In the genomic region with DNA sequence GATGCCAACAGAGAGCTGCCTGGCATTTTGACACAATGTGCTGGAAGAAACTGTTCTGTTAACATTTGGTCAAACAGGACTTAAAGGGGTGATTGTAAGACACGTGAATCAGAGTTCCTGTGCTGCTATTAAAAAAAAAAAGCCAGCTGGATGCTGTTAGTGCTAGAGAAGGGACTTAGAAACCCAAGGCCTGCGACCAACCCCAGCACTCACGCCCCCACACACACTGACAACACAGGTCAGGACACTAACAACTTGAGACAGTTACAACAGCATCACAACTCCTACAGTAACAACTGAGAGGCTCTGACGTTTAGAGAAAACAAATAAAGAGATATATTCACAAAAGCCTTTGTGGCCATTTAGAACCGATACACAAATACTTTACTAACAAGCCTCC, we compare ENCODE assay signal across 20 mouse cellular contexts. TPM values are rescaled to one million over a fixed set of nuclear protein-coding genes. Genes with fewer than 3 reads are reported as not detected.
DNase-seq lines count a peak whose midpoint lies in the region; ATAC-seq and TF ChIP-seq lines count a peak whose summit lies in the region.
"Had no signal": no experiment of that assay in that cellular context is flagged by ENCODE, and none has a peak within 500 bp of the region (broad histone marks: within the 10 kb centered on the region; RNA-seq: fewer than 3 reads in every experiment).

No protein-coding gene starts in this region.

- H3K9me3 ChIP-seq in kidney, embryonic 16.5 days (ENCODE audit: low read length), result peaks cover 5% of the 10 kb centered on the region; the same call in 1 of the 2 replicates
- peaks cover 11% of the 10 kb centered on the region; the same call in 1 of the 2 replicates for H3K9me3 ChIP-seq in limb, embryonic 14.5 days (ENCODE audit: control insufficient read depth, low read length)

- no peak for ATAC-seq in kidney, embryonic 16.5 days (ENCODE audit: low FRiP score, low TSS enrichment)
- no peak for ATAC-seq in limb, embryonic 14.5 days (ENCODE audit: low FRiP score, low read depth)
- ATAC-seq: forebrain, embryonic 14.5 days had no signal

- no peak overlapping the region for H3K4me3 ChIP-seq in kidney, embryonic 16.5 days (ENCODE audit: low read length)
- no peak overlapping the region for H3K4me3 ChIP-seq in limb, embryonic 14.5 days (replicated peaks; ENCODE audit: low read length)
- H3K4me3 ChIP-seq: limb, embryonic 13.5 days had no signal

- H3K27me3 ChIP-seq in kidney, embryonic 16.5 days (ENCODE audit: insufficient read depth, low read length), result no peaks in the 10 kb centered on the region
- no peaks in the 10 kb centered on the region for H3K27me3 ChIP-seq in limb, embryonic 14.5 days (ENCODE audit: control insufficient read depth, insufficient read depth, low read length)
- H3K27me3 ChIP-seq: limb, embryonic 13.5 days had no signal

- peak; percentile 82 for DNase-seq in heart, adult 11 months
- DNase-seq in heart, adult 18-20 months, result no peak
- DNase-seq in kidney, postnatal 14 days, result no peak
- peak; percentile 41 for DNase-seq in NIH3T3 (ENCODE audit: low read depth)
- no peak for DNase-seq in limb, embryonic 14.5 days (ENCODE audit: low spot score)
- DNase-seq in gastrocnemius, postnatal 10 days, result no peak
- no peak for DNase-seq in natural killer cell, adult 2 months (ENCODE audit: low spot score in 2 of 2)
- DNase-seq: cerebellum, adult 9-10 months; kidney, postnatal 25 days; lung, postnatal 10 days; right cerebral cortex, postnatal 25 days; thymus, postnatal 25 days had no signal

- no peak overlapping the region for H3K9ac ChIP-seq in kidney, embryonic 16.5 days (replicated peaks; ENCODE audit: low read length)
- no peak overlapping the region for H3K9ac ChIP-seq in limb, embryonic 14.5 days (ENCODE audit: low read depth, low read length, severe bottlenecking)
- H3K9ac ChIP-seq: limb, embryonic 13.5 days had no signal

- peaks cover 25% of the 10 kb centered on the region for H3K4me1 ChIP-seq in kidney, embryonic 16.5 days (ENCODE audit: insufficient read depth, low read length)
- H3K4me1 ChIP-seq in limb, embryonic 14.5 days (ENCODE audit: control insufficient read depth, insufficient read depth, low read length), result peaks cover 26% of the 10 kb centered on the region

- no peak overlapping the region for H3K4me2 ChIP-seq in kidney, embryonic 16.5 days (replicated peaks; ENCODE audit: low read depth, low read length)
- no peak overlapping the region for H3K4me2 ChIP-seq in limb, embryonic 14.5 days (replicated peaks; ENCODE audit: low read depth, low read length, severe bottlenecking)
- H3K4me2 ChIP-seq: limb, embryonic 13.5 days; midbrain, embryonic 11.5 days had no signal

- no peaks in the 10 kb centered on the region for H3K36me3 ChIP-seq in kidney, embryonic 16.5 days (ENCODE audit: insufficient read depth, low read length)
- no peaks in the 10 kb centered on the region; the same call in 1 of the 2 replicates for H3K36me3 ChIP-seq in limb, embryonic 14.5 days (ENCODE audit: control insufficient read depth, insufficient read depth, low read length)
- H3K36me3 ChIP-seq: limb, embryonic 13.5 days had no signal

- peak overlapping the region; percentile 37; the same call in 1 of the 2 replicates for H3K27ac ChIP-seq in kidney, embryonic 16.5 days (ENCODE audit: low read length)
- peak overlapping the region; percentile 39; the same call in 1 of the 2 replicates for H3K27ac ChIP-seq in limb, embryonic 14.5 days (replicated peaks; ENCODE audit: low read depth, low read length)
- H3K27ac ChIP-seq: limb, embryonic 13.5 days had no signal

- no peak for TF ChIP-seq POLR2A in limb, embryonic 14.5 days (IDR thresholded peaks at IDR 0.05; ENCODE audit: borderline replicate concordance, extremely low read depth, insufficient read depth, insufficient read length)

- WGBS in kidney, embryonic 16.5 days, result 22% methylated on average over 5 of the region's 5 CpGs
- WGBS in limb, embryonic 14.5 days, result 23% methylated on average over 5 of the region's 5 CpGs

RNA-seq across cellular contexts. Expression of gene Gm10322, which starts 39.6 kb away (rescaled TPM):
- total RNA-seq in heart, adult 18-20 months (2021), result not detected
- polyA plus RNA-seq in kidney, embryonic 16.5 days (2015; fragmentation: Nextera tagmentation; extraction: Ambion mirVana), result not detected in 2 replicates
- not detected in 2 replicates for polyA plus RNA-seq in limb, embryonic 14.5 days (2012; rRNA removed)
- not detected in 2 replicates for polyA plus RNA-seq in limb, embryonic 14.5 days (2014; fragmentation: Nextera tagmentation; extraction: Ambion mirVana)
- total RNA-seq in gastrocnemius, postnatal 10 days (2021), result not detected
- total RNA-seq: adrenal gland, adult 18-20 months; gastrocnemius, adult 8-10 months; left cerebral cortex, adult 18-20 months had no signal
- polyA plus RNA-seq: forebrain, embryonic 14.5 days; hindbrain, embryonic 11.5 days; limb, embryonic 13.5 days; midbrain, embryonic 11.5 days had no signal

RNA-seq across cellular contexts. Expression of gene Mcu, which starts 40.2 kb away (rescaled TPM):
- 10 to 100 TPM; 21.3 to 22.6 TPM for total RNA-seq in heart, adult 18-20 months (2021)
- polyA plus RNA-seq in kidney, embryonic 16.5 days (2015; fragmentation: Nextera tagmentation; extraction: Ambion mirVana), result 34.7 and 37.2 TPM in 2 replicates
- polyA plus RNA-seq in limb, embryonic 14.5 days (2012; rRNA removed), result 34.5 and 37.1 TPM in 2 replicates
- 54.2 and 56.7 TPM in 2 replicates for polyA plus RNA-seq in limb, embryonic 14.5 days (2014; fragmentation: Nextera tagmentation; extraction: Ambion mirVana)
- 10 to 100 TPM; 63.1 to 65.2 TPM for total RNA-seq in gastrocnemius, postnatal 10 days (2021)

Comparison
In these comparisons a context has a peak if more than half of its experiments do, and no peak if none do; other contexts are left out.
1. DNase-seq: peak in heart, adult 11 months (single experiment) and NIH3T3 (single experiment); none in heart, adult 18-20 months (0 of 2), kidney, postnatal 14 days (single experiment), limb, embryonic 14.5 days (single experiment), gastrocnemius, postnatal 10 days (single experiment) and natural killer cell, adult 2 months (0 of 2).